17 mouse cellular contexts compared by ENCODE assay signal in genomic region chr2:33874367-33874766, GRCm38 (mm10). TPM values are rescaled to one million over a fixed set of nuclear protein-coding genes. Genes with fewer than 3 reads are reported as not detected.
DNase-seq lines count a peak whose midpoint lies in the region; ATAC-seq lines count a peak whose summit lies in the region.
"Had no signal": no experiment of that assay in that cellular context is flagged by ENCODE, and none has a peak within 500 bp of the region (broad histone marks: within the 10 kb centered on the region; RNA-seq: fewer than 3 reads in every experiment).

No protein-coding gene starts in this region.

- ATAC-seq in hindbrain, embryonic 13.5 days (ENCODE audit: low FRiP score) = no peak
- ATAC-seq in hindbrain, embryonic 16.5 days = no peak
- ATAC-seq in hindbrain, embryonic 14.5 days (ENCODE audit: low FRiP score) = no peak
- ATAC-seq in lung, embryonic 15.5 days (ENCODE audit: borderline replicate concordance, extremely low read depth, low FRiP score, low TSS enrichment) = peak; percentile 32; the same call in 1 of the 2 replicates
- no peak for ATAC-seq in midbrain, embryonic 14.5 days (ENCODE audit: low FRiP score, low TSS enrichment)

- DNase-seq in hindbrain, embryonic 14.5 days (ENCODE audit: low spot score) = no peak
- DNase-seq in midbrain, embryonic 14.5 days = no peak
- no peak for DNase-seq in thymus, postnatal 10 days (ENCODE audit: low spot score in 2 of 2)
- no peak for DNase-seq in frontal cortex, postnatal 14 days (ENCODE audit: low spot score in 2 of 2)
- DNase-seq: adrenal gland, postnatal 25 days; cerebellum, adult 18-20 months; heart, adult 11 months; kidney, adult 18-20 months; kidney, postnatal 36 days; retina, postnatal 1 day had no signal

- 0 out of 2 replicates have a peak, but pooled peaks cover 5% of the 10 kb centered on the region for H3K9me3 ChIP-seq in hindbrain, embryonic 13.5 days
- H3K9me3 ChIP-seq in hindbrain, embryonic 16.5 days (ENCODE audit: control insufficient read depth, low read length) = no peaks in the 10 kb centered on the region
- H3K9me3 ChIP-seq in hindbrain, embryonic 14.5 days (ENCODE audit: control insufficient read depth, low read length) = no peaks in the 10 kb centered on the region
- H3K9me3 ChIP-seq in lung, embryonic 15.5 days = no peaks in the 10 kb centered on the region
- no peaks in the 10 kb centered on the region for H3K9me3 ChIP-seq in midbrain, embryonic 14.5 days (ENCODE audit: control insufficient read depth, low read length)
- H3K9me3 ChIP-seq: embryonic facial prominence, embryonic 12.5 days; heart, embryonic 15.5 days; limb, embryonic 15.5 days had no signal

- WGBS in hindbrain, embryonic 13.5 days = 89% methylated on average over 5 of the region's 5 CpGs
- WGBS in hindbrain, embryonic 16.5 days = 87% methylated on average over 5 of the region's 5 CpGs
- WGBS in hindbrain, embryonic 14.5 days = 87% methylated on average over 5 of the region's 5 CpGs
- 39% methylated on average over 5 of the region's 5 CpGs for WGBS in lung, embryonic 15.5 days
- WGBS in midbrain, embryonic 14.5 days = 92% methylated on average over 5 of the region's 5 CpGs

- no peak overlapping the region for H3K4me3 ChIP-seq in hindbrain, embryonic 13.5 days
- H3K4me3 ChIP-seq in hindbrain, embryonic 16.5 days (ENCODE audit: low read length) = no peak overlapping the region
- H3K4me3 ChIP-seq in hindbrain, embryonic 14.5 days (replicated peaks; ENCODE audit: low read length) = no peak overlapping the region
- H3K4me3 ChIP-seq in lung, embryonic 15.5 days = no peak overlapping the region
- no peak overlapping the region for H3K4me3 ChIP-seq in midbrain, embryonic 14.5 days (replicated peaks; ENCODE audit: low read depth, low read length)
- H3K4me3 ChIP-seq: embryonic facial prominence, embryonic 12.5 days; heart, embryonic 15.5 days; limb, embryonic 15.5 days had no signal

- H3K27ac ChIP-seq in hindbrain, embryonic 13.5 days = peak overlapping the region; percentile 99
- no peak overlapping the region for H3K27ac ChIP-seq in hindbrain, embryonic 16.5 days (ENCODE audit: low read depth, low read length)
- H3K27ac ChIP-seq in hindbrain, embryonic 14.5 days = 0 out of 2 replicates have a peak overlapping the region, but pooled peaks have one; percentile 98
- H3K27ac ChIP-seq in lung, embryonic 15.5 days = peak overlapping the region; percentile 96
- peak overlapping the region; percentile 98; the same call in 1 of the 2 replicates for H3K27ac ChIP-seq in midbrain, embryonic 14.5 days (replicated peaks; ENCODE audit: low read depth, low read length)
- H3K27ac ChIP-seq: embryonic facial prominence, embryonic 12.5 days; heart, embryonic 15.5 days; limb, embryonic 15.5 days; macrophage had no signal

- peaks cover 80% of the 10 kb centered on the region for H3K4me1 ChIP-seq in hindbrain, embryonic 13.5 days (replicated peaks)
- H3K4me1 ChIP-seq in hindbrain, embryonic 16.5 days (ENCODE audit: control insufficient read depth, insufficient read depth, low read depth, low read length) = peaks cover 44% of the 10 kb centered on the region
- peaks cover 53% of the 10 kb centered on the region for H3K4me1 ChIP-seq in hindbrain, embryonic 14.5 days (replicated peaks; ENCODE audit: control insufficient read depth, insufficient read depth, low read length)
- peaks cover 93% of the 10 kb centered on the region for H3K4me1 ChIP-seq in lung, embryonic 15.5 days
- peaks cover 49% of the 10 kb centered on the region for H3K4me1 ChIP-seq in midbrain, embryonic 14.5 days (ENCODE audit: control insufficient read depth, insufficient read depth, low read length)

- 0 out of 2 replicates have a peak overlapping the region, but pooled peaks have one; percentile 61 for H3K9ac ChIP-seq in hindbrain, embryonic 13.5 days
- H3K9ac ChIP-seq in hindbrain, embryonic 16.5 days (ENCODE audit: low read depth, low read length) = no peak overlapping the region
- H3K9ac ChIP-seq in hindbrain, embryonic 14.5 days = no peak overlapping the region
- no peak overlapping the region for H3K9ac ChIP-seq in lung, embryonic 15.5 days
- H3K9ac ChIP-seq in midbrain, embryonic 14.5 days (replicated peaks; ENCODE audit: low read length) = no peak overlapping the region
- H3K9ac ChIP-seq: embryonic facial prominence, embryonic 12.5 days; heart, embryonic 15.5 days; limb, embryonic 15.5 days had no signal

- no peak overlapping the region for H3K4me2 ChIP-seq in hindbrain, embryonic 13.5 days
- H3K4me2 ChIP-seq in hindbrain, embryonic 16.5 days (ENCODE audit: low read length) = no peak overlapping the region
- no peak overlapping the region for H3K4me2 ChIP-seq in hindbrain, embryonic 14.5 days (replicated peaks)
- peak overlapping the region; percentile 7; the same call in 1 of the 2 replicates for H3K4me2 ChIP-seq in lung, embryonic 15.5 days
- H3K4me2 ChIP-seq in midbrain, embryonic 14.5 days (ENCODE audit: low read length) = no peak overlapping the region
- H3K4me2 ChIP-seq: embryonic facial prominence, embryonic 12.5 days; heart, embryonic 15.5 days; limb, embryonic 15.5 days had no signal

- no peaks in the 10 kb centered on the region for H3K27me3 ChIP-seq in hindbrain, embryonic 13.5 days
- no peaks in the 10 kb centered on the region for H3K27me3 ChIP-seq in hindbrain, embryonic 16.5 days (replicated peaks; ENCODE audit: control insufficient read depth, insufficient read depth, low read length)
- H3K27me3 ChIP-seq in hindbrain, embryonic 14.5 days (ENCODE audit: control insufficient read depth, insufficient read depth, low read length) = no peaks in the 10 kb centered on the region
- H3K27me3 ChIP-seq in lung, embryonic 15.5 days = no peaks in the 10 kb centered on the region
- H3K27me3 ChIP-seq in midbrain, embryonic 14.5 days (ENCODE audit: control insufficient read depth, insufficient read depth, low read length) = no peaks in the 10 kb centered on the region
- H3K27me3 ChIP-seq: embryonic facial prominence, embryonic 12.5 days; heart, embryonic 15.5 days; limb, embryonic 15.5 days had no signal

- peaks cover 41% of the 10 kb centered on the region for H3K36me3 ChIP-seq in hindbrain, embryonic 13.5 days
- peaks cover 11% of the 10 kb centered on the region for H3K36me3 ChIP-seq in hindbrain, embryonic 16.5 days (ENCODE audit: control insufficient read depth, insufficient read depth, low read length)
- peaks cover 25% of the 10 kb centered on the region for H3K36me3 ChIP-seq in hindbrain, embryonic 14.5 days (replicated peaks; ENCODE audit: control insufficient read depth, insufficient read depth)
- peaks cover 12% of the 10 kb centered on the region for H3K36me3 ChIP-seq in lung, embryonic 15.5 days
- H3K36me3 ChIP-seq in midbrain, embryonic 14.5 days (ENCODE audit: control insufficient read depth, insufficient read depth, low read length) = peaks cover 39% of the 10 kb centered on the region

RNA-seq across cellular contexts. Expression of gene Mvb12b, which starts 13.4 kb away (rescaled TPM):
- 60.9 and 65.0 TPM in 2 replicates for polyA plus RNA-seq in hindbrain, embryonic 13.5 days (2015; fragmentation: Nextera tagmentation; extraction: Ambion mirVana)
- 43.9 and 46.5 TPM in 2 replicates for polyA plus RNA-seq in hindbrain, embryonic 16.5 days (2015; fragmentation: Nextera tagmentation; extraction: Ambion mirVana)
- polyA plus RNA-seq in hindbrain, embryonic 14.5 days (2014; fragmentation: Nextera tagmentation; extraction: Ambion mirVana) = 48.0 and 54.9 TPM in 2 replicates
- 21.8 and 22.8 TPM in 2 replicates for polyA plus RNA-seq in lung, embryonic 15.5 days (2015; fragmentation: Nextera tagmentation; extraction: Ambion mirVana)
- polyA plus RNA-seq in midbrain, embryonic 14.5 days (2014; fragmentation: Nextera tagmentation; extraction: Ambion mirVana) = 47.9 and 60.2 TPM in 2 replicates
